Mouse (Mus musculus) intestine, embryonic 14.5 days (tissue): ENCODE results near the gene Tmem63a. TPM values are rescaled to one million over a fixed set of nuclear protein-coding genes. Genes with fewer than 3 reads are reported as not detected.
"Not testable (repeated sequence)": the region's sequence is repeated elsewhere in the genome, so short reads cannot be mapped to it uniquely, and the experiment has no call there.

ENCODE experiments used
- ATAC-seq: fragments of 200-750 bp; cut with Nextera tagmentation; replicated peaks from 2 replicates; pipeline ENCODE4 v1.8.0; 2017; ENCODE audit warnings: low read depth, moderate number of reproducible peaks, moderate TSS enrichment, moderate library complexity; ENCODE audit not compliant: low FRiP score, low TSS enrichment
- DNase-seq: peaks from one replicate; pipeline ENCODE4 v3.0.0-alpha.2; 2018; ENCODE audit warnings: low spot score
- H3K27ac ChIP-seq: fragments of 300-500 bp; sonication (generic); 2 replicates; pipeline ENCODE4 v1.5.1; 2014; ENCODE audit warnings: low read depth, mild to moderate bottlenecking, control low read depth
- H3K27me3 ChIP-seq: fragments of 300-500 bp; sonication (generic); replicated peaks from 2 replicates; pipeline ENCODE4 v1.6.1; 2014; ENCODE audit warnings: low read length, control low read depth; ENCODE audit not compliant: control insufficient read depth, insufficient read depth
- H3K36me3 ChIP-seq: fragments of 300-500 bp; sonication (generic); 2 replicates; pipeline ENCODE4 v1.6.1; 2014; ENCODE audit warnings: low read length, control low read depth; ENCODE audit not compliant: control insufficient read depth, insufficient read depth
- H3K4me1 ChIP-seq: fragments of 300-500 bp; sonication (generic); replicated peaks from 2 replicates; pipeline ENCODE4 v1.6.1; 2014; ENCODE audit warnings: low read length, control low read depth, mixed read lengths; ENCODE audit not compliant: control insufficient read depth, insufficient read depth
- H3K4me2 ChIP-seq: fragments of 300-500 bp; sonication (generic); 2 replicates; pipeline ENCODE4 v1.6.1; 2014; ENCODE audit warnings: low read length
- H3K4me3 ChIP-seq: fragments of 300-500 bp; sonication (generic); 2 replicates; pipeline ENCODE4 v1.5.1; 2014; ENCODE audit warnings: low read depth, low read length, control low read depth, mixed read lengths
- H3K9ac ChIP-seq: fragments of 300-500 bp; sonication (generic); 2 replicates; pipeline ENCODE4 v1.6.1; 2014; ENCODE audit warnings: mild to moderate bottlenecking, low read length
- H3K9me3 ChIP-seq: fragments of 300-500 bp; sonication (generic); 2 replicates; pipeline ENCODE4 v1.6.1; 2016; ENCODE audit warnings: low read length, control low read depth; ENCODE audit not compliant: control insufficient read depth
- WGBS: fragments of 180-500 bp; shearing (Covaris S2); extraction: QIAGEN DNeasy Blood & Tissue Kit; methylation state at CpG from one replicate; pipeline ENCODE4 v1.1.7; 2014; 5-methylcytosine and 5-hydroxymethylcytosine counted together
- polyA plus RNA-seq: library from polyadenylated mRNA; unstranded; fragments of >200 nt; fragmentation: Nextera tagmentation; extraction: Ambion mirVana; gene quantifications from 2 replicates; pipeline ENCODE4 v1.2.1, GENCODE M21; 2014

Gene Tmem63a
- polyA plus RNA-seq, 1 experiment from 2014 or later: 14.2 TPM

GRCm38 (mm10) chr1:180934467-180935419 lies 7.4 kb upstream of the Tmem63a start, which contains the start of gene Lefty1:
Gene Lefty1 (plus strand): TSS chr1:180935022.
- H3K4me2 ChIP-seq: no peak within 1 kb of the TSS
- ATAC-seq: no peak
- 22% methylated on average over 21 of the region's 21 CpGs for WGBS

DNA sequence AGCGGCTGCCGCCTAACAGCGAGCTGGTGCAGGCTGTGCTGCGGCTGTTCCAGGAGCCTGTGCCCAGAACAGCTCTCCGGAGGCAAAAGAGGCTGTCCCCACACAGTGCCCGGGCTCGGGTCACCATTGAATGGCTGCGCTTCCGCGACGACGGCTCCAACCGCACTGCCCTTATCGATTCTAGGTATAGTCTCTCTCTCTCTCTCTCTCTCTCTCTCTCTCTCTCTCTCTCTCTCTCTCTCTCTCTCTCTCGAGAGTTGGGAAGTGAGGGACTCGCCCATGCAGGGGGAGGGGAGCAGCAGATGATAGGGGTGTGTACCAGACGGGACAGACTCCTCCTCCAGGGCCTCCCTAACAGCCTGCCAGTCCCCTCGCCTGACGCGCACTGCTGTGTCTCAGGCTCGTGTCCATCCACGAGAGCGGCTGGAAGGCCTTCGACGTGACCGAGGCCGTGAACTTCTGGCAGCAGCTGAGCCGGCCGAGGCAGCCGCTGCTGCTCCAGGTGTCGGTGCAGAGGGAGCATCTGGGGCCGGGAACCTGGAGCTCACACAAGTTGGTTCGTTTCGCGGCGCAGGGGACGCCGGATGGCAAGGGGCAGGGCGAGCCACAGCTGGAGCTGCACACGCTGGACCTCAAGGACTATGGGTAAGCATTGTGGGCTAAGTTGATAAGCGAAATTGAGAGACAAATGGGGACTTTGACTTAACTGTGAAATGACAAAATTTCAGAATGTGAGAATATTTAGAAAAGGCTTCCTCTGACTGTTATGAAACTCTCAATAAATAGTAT lies 5.3 kb upstream of the Tmem63a start:
- not testable (repeated sequence) for H3K36me3 ChIP-seq, H3K9ac ChIP-seq, H3K27ac ChIP-seq, H3K9me3 ChIP-seq
- H3K4me1 ChIP-seq: peaks cover 12% of the 10 kb centered on the region
- peak; percentile 69 for DNase-seq
- peak overlapping the region; percentile 29 for H3K4me3 ChIP-seq
- H3K4me2 ChIP-seq: peak overlapping the region; percentile 49
- H3K27me3 ChIP-seq: peaks cover 29% of the 10 kb centered on the region
- ATAC-seq: peak; percentile 79
- WGBS: 3% methylated on average over 30 of the region's 41 CpGs

More at GRCm38 (mm10) chr1:180934467-180935419, 7.4 kb upstream of the Tmem63a start, which contains the start of gene Lefty1:
- Histone ChIP-seq H3K36me3 (no peaks in the 10 kb centered on the region), H3K27ac (no peak within 1 kb of the TSS), H3K4me1 (0 out of 2 replicates have a peak, but pooled peaks cover 4% of the 10 kb centered on the region), H3K9me3 (no peaks in the 10 kb centered on the region), H3K27me3 (peaks cover 29% of the 10 kb centered on the region), H3K9ac (no peak within 1 kb of the TSS), H3K4me3 (no peak within 1 kb of the TSS)
- no peak for DNase-seq

- not testable (repeated sequence) for H3K9me3 ChIP-seq, H3K9ac ChIP-seq, H3K4me3 ChIP-seq, ATAC-seq, H3K4me2 ChIP-seq, H3K27ac ChIP-seq, DNase-seq, H3K36me3 ChIP-seq
- WGBS: 49% methylated on average over 13 of the region's 13 CpGs
- Histone ChIP-seq H3K27me3 (peaks cover 29% of the 10 kb centered on the region), H3K4me1 (peaks cover 12% of the 10 kb centered on the region)
Measured at GRCm38 (mm10) chr1:180937631-180938030, 4.5 kb upstream of the Tmem63a start.

- 80% methylated on average over 2 of the region's 2 CpGs for WGBS
- not testable (repeated sequence) for H3K4me2 ChIP-seq, H3K36me3 ChIP-seq, DNase-seq, H3K9ac ChIP-seq, H3K27ac ChIP-seq, ATAC-seq, H3K9me3 ChIP-seq, H3K4me3 ChIP-seq
- peaks cover 29% of the 10 kb centered on the region for H3K27me3 ChIP-seq
- peaks cover 17% of the 10 kb centered on the region for H3K4me1 ChIP-seq
Measured at GRCm38 (mm10) chr1:180938781-180939180, 3.4 kb upstream of the Tmem63a start.

- peaks cover 9% of the 10 kb centered on the region for H3K27me3 ChIP-seq
- no peak overlapping the region for H3K9ac ChIP-seq
- WGBS: 86% methylated on average over 7 of the region's 7 CpGs
- no peaks in the 10 kb centered on the region for H3K9me3 ChIP-seq
- no peak overlapping the region for H3K27ac ChIP-seq
- ATAC-seq (no peak), DNase-seq (no peak)
- no peaks in the 10 kb centered on the region for H3K36me3 ChIP-seq
- H3K4me2 ChIP-seq: peak overlapping the region; percentile 88
- H3K4me1 ChIP-seq: peaks cover 32% of the 10 kb centered on the region
- peak overlapping the region; percentile 72; the same call in 1 of the 2 replicates for H3K4me3 ChIP-seq
Measured at GRCm38 (mm10) chr1:180940776-180941460, 1.2 kb upstream of the Tmem63a start.

GRCm38 (mm10) chr1:180941726-180942125 lies 418 bp upstream of the Tmem63a start:
- DNase-seq: no peak
- 6% methylated on average over 18 of the region's 18 CpGs for WGBS
- Histone ChIP-seq H3K9me3 (no peaks in the 10 kb centered on the region), H3K4me1 (peaks cover 32% of the 10 kb centered on the region), H3K36me3 (peaks cover 2% of the 10 kb centered on the region), H3K4me2 (peak overlapping the region; percentile 88), H3K27ac (peak overlapping the region; percentile 77), H3K27me3 (0 out of 2 replicates have a peak, but pooled peaks cover 5% of the 10 kb centered on the region), H3K4me3 (peak overlapping the region; percentile 72), H3K9ac (peak overlapping the region; percentile 80)
- ATAC-seq: 0 out of 2 replicates have a peak, but pooled peaks have one; percentile 5

DNA sequence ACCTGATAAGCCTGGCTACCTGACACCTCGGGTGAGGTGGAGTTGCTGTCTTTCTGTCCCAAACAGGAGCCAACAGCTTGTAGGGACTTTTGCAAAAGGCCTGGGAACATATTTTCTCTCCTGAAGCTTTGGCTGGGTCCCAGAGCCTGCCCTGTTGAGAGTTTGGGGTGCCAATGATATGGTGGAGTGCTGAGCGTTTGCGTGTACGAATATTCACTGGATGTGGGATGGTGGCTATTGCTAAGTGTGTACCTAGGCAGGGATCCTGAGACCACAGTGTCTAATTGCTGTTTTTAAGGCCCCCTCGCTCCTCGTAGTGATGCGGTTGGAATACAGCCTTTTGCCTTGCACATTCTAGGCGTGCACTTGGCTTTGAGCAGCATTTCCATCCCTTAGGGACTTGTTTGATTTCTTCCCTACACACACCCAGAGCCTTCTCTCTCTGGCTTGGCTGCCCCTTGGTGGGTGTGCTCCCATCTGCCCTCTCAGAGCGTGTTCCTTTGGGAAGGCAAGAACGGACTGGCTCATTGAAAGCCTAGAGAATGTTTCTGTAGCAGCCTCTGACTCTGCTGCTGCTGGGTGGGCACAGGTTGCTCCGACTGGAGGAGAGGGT lies 994 bp downstream of the Tmem63a start:
- Histone ChIP-seq H3K4me2 (peak overlapping the region; percentile 88), H3K9me3 (no peaks in the 10 kb centered on the region), H3K27ac (no peak overlapping the region; the same call in 1 of the 2 replicates), H3K27me3 (0 out of 2 replicates have a peak, but pooled peaks cover under 1% of the 10 kb centered on the region), H3K36me3 (peaks cover 16% of the 10 kb centered on the region), H3K4me1 (peaks cover 32% of the 10 kb centered on the region), H3K9ac (peak overlapping the region; percentile 80), H3K4me3 (peak overlapping the region; percentile 72)
- DNase-seq (no peak), ATAC-seq (no peak)
- 51% methylated on average over 11 of the region's 11 CpGs for WGBS
